Mouse (Mus musculus): ENCODE data around the gene Kynu.

The Kynu gene

GRCm38 (mm10) chr2:43669588-43669987 lies 114.5 kb downstream of the Kynu start:
- DNase-seq: no peak

- peak; percentile 26 to 42 for DNase-seq
Observed at GRCm38 (mm10) chr2:43673619-43674018, 118.5 kb downstream of the Kynu start.

GRCm38 (mm10) chr2:43674098-43674497 lies 119.0 kb downstream of the Kynu start:
- DNase-seq: no peak

GRCm38 (mm10) chr2:43675277-43675676 lies 120.1 kb downstream of the Kynu start:
- no peak for DNase-seq

- DNase-seq: no peak
Observed at GRCm38 (mm10) chr2:43690402-43690801, 135.3 kb downstream of the Kynu start.

- DNase-seq: no peak
Observed at GRCm38 (mm10) chr2:43691290-43691689, 136.2 kb downstream of the Kynu start.

- DNase-seq: no peak
Observed at GRCm38 (mm10) chr2:43695635-43696034, 140.5 kb downstream of the Kynu start.

GRCm38 (mm10) chr2:43712611-43713138 lies 157.5 kb downstream of the Kynu start:
- DNase-seq: no peak

GRCm38 (mm10) chr2:43722446-43723103 lies 167.4 kb downstream of the Kynu start:
- peak in 1 of 2 experiments; percentile 60 for DNase-seq

- DNase-seq: no peak
Observed at GRCm38 (mm10) chr2:43723104-43723541, 168.0 kb downstream of the Kynu start.

GRCm38 (mm10) chr2:43727181-43727580 lies 172.1 kb downstream of the Kynu start:
- DNase-seq: no peak

- peak; percentile 32 to 39 for DNase-seq
Observed at GRCm38 (mm10) chr2:43727693-43728092, 172.6 kb downstream of the Kynu start.

- no peak for DNase-seq
Observed at GRCm38 (mm10) chr2:43728831-43729230, 173.7 kb downstream of the Kynu start.

Data from spleen, adult 18-20 months (tissue).